Mouse (Mus musculus): ENCODE measurements at regions not wholly inside any gene's neighbourhood (a gene's known extent, or its start where the extent isn't known, plus 50 kb on each side); places are given as distances from the start of the nearest gene placed in this dataset.

GRCm38 (mm10) chr6:127263903-127264680, 112.1 kb upstream of the Ccnd2 start:
- TF ChIP-seq CTCF (IDR thresholded peaks at IDR 0.05; ENCODE audit: low read depth) (no peak), EP300 (optimal IDR thresholded peaks at IDR 0.05) (no peak)

Data from stomach, postnatal 0 days (tissue).